Comparison of ENCODE assay signal across 15 mouse cellular contexts in the genomic region with DNA sequence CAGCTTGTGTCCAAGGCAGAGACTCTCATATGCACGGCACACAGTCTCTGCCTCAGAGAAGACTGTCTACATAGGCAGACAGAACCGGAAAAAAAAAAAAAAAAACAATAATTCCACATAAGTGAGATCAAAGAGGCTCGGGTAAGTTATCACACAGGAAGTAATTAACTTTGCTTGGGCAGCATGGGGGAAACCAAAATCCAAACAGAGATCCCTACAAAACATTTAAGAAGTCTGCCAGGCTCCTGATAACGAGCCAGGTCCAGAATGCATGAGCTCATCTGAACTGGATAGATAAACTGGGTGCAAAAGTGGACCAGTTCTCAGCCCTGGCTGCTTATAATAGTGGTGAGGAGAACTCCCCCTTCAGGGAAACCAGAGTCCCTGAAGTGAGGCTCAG.
DNase-seq lines count a peak whose midpoint lies in the region; ATAC-seq and TF ChIP-seq lines count a peak whose summit lies in the region.
"Had no signal": no experiment of that assay in that cellular context is flagged by ENCODE, and none has a peak within 500 bp of the region (broad histone marks: within the 10 kb centered on the region; RNA-seq: fewer than 3 reads in every experiment).

No protein-coding gene starts in this region.

- DNase-seq in heart, adult 11 months: no peak
- DNase-seq in G1E (ENCODE audit: low spot score): no peak
- DNase-seq in lung, postnatal 10 days: peak; percentile 74
- DNase-seq in hindbrain, embryonic 14.5 days (ENCODE audit: low spot score): no peak
- no peak for DNase-seq in layer of hippocampus, adult 9-11 months
- DNase-seq: cerebellum, postnatal 36 days; kidney, adult 11 months; spleen, adult 18-20 months had no signal

- H3K9me3 ChIP-seq in heart, embryonic 14.5 days (ENCODE audit: control insufficient read depth, low read length): no peaks in the 10 kb centered on the region
- no peaks in the 10 kb centered on the region for H3K9me3 ChIP-seq in G1E (replicated peaks)
- H3K9me3 ChIP-seq in hindbrain, embryonic 14.5 days (ENCODE audit: control insufficient read depth, low read length): no peaks in the 10 kb centered on the region
- no peaks in the 10 kb centered on the region for H3K9me3 ChIP-seq in kidney, embryonic 14.5 days (ENCODE audit: control insufficient read depth, low read length)
- H3K9me3 ChIP-seq: forebrain, embryonic 15.5 days; hindbrain, embryonic 12.5 days; midbrain, embryonic 12.5 days had no signal

- peak; percentile 59; the same call in 1 of the 2 replicates for ATAC-seq in heart, embryonic 14.5 days (ENCODE audit: insufficient number of reproducible peaks, insufficient read depth, low FRiP score, low read depth)
- ATAC-seq in G1E (ENCODE audit: extremely low read depth, insufficient number of reproducible peaks, low FRiP score, poor library complexity, severe bottlenecking): peak; percentile 30; the same call in 1 of the 2 replicates
- peak; percentile 54 for ATAC-seq in common myeloid progenitor, adult 5-6 weeks (replicated peaks; ENCODE audit: low read depth, poor library complexity, severe bottlenecking)
- ATAC-seq in hindbrain, embryonic 14.5 days (ENCODE audit: low FRiP score): no peak
- no peak for ATAC-seq in kidney, embryonic 14.5 days (ENCODE audit: low FRiP score, low TSS enrichment)
- ATAC-seq: forebrain, embryonic 15.5 days had no signal

- H3K27me3 ChIP-seq in heart, embryonic 14.5 days (ENCODE audit: control insufficient read depth, insufficient read depth, low read length): no peaks in the 10 kb centered on the region
- H3K27me3 ChIP-seq in G1E (ENCODE audit: insufficient read depth, low read length): no peaks in the 10 kb centered on the region
- no peaks in the 10 kb centered on the region; the same call in 1 of the 2 replicates for H3K27me3 ChIP-seq in hindbrain, embryonic 14.5 days (ENCODE audit: control insufficient read depth, insufficient read depth, low read length)
- H3K27me3 ChIP-seq in kidney, embryonic 14.5 days (ENCODE audit: control insufficient read depth, insufficient read depth, low read length): no peaks in the 10 kb centered on the region
- H3K27me3 ChIP-seq: forebrain, embryonic 15.5 days; hindbrain, embryonic 12.5 days; midbrain, embryonic 12.5 days had no signal

- 21% methylated on average over 4 of the region's 4 CpGs for WGBS in heart, embryonic 14.5 days
- WGBS in hindbrain, embryonic 14.5 days: 51% methylated on average over 4 of the region's 4 CpGs
- 23% methylated on average over 4 of the region's 4 CpGs for WGBS in kidney, embryonic 14.5 days

- H3K4me3 ChIP-seq in heart, embryonic 14.5 days (ENCODE audit: control insufficient read depth in 1 of 2, insufficient read depth in 1 of 2, low read depth in 1 of 2, low read length in 2 of 2): no peak overlapping the region
- no peak overlapping the region for H3K4me3 ChIP-seq in G1E (ENCODE audit: low read depth, low read length)
- H3K4me3 ChIP-seq in hindbrain, embryonic 14.5 days (replicated peaks; ENCODE audit: low read length): no peak overlapping the region
- H3K4me3 ChIP-seq in kidney, embryonic 14.5 days (ENCODE audit: low read length): no peak overlapping the region
- H3K4me3 ChIP-seq: forebrain, embryonic 15.5 days; hindbrain, embryonic 12.5 days; midbrain, embryonic 12.5 days had no signal

- H3K4me2 ChIP-seq in heart, embryonic 14.5 days (ENCODE audit: low read length): no peak overlapping the region
- no peak overlapping the region for H3K4me2 ChIP-seq in hindbrain, embryonic 14.5 days (replicated peaks)
- H3K4me2 ChIP-seq in kidney, embryonic 14.5 days (replicated peaks; ENCODE audit: low read depth, low read length): no peak overlapping the region
- H3K4me2 ChIP-seq: forebrain, embryonic 15.5 days; hindbrain, embryonic 12.5 days; midbrain, embryonic 12.5 days had no signal

- H3K4me1 ChIP-seq in heart, embryonic 14.5 days (ENCODE audit: control insufficient read depth in 2 of 2, insufficient read depth in 2 of 2, low read length in 2 of 2): peaks cover 26 to 29% of the 10 kb centered on the region in 2 experiments
- H3K4me1 ChIP-seq in G1E (ENCODE audit: insufficient read depth, low read depth, low read length): peaks cover 8% of the 10 kb centered on the region
- H3K4me1 ChIP-seq in hindbrain, embryonic 14.5 days (replicated peaks; ENCODE audit: control insufficient read depth, insufficient read depth, low read length): peaks cover 8% of the 10 kb centered on the region
- H3K4me1 ChIP-seq in kidney, embryonic 14.5 days (ENCODE audit: control insufficient read depth, insufficient read depth, low read length): peaks cover 15% of the 10 kb centered on the region; the same call in 1 of the 2 replicates

- H3K36me3 ChIP-seq in heart, embryonic 14.5 days (ENCODE audit: control insufficient read depth, insufficient read depth, low read length): no peaks in the 10 kb centered on the region
- H3K36me3 ChIP-seq in G1E (replicated peaks): peaks cover 44% of the 10 kb centered on the region
- no peaks in the 10 kb centered on the region for H3K36me3 ChIP-seq in hindbrain, embryonic 14.5 days (replicated peaks; ENCODE audit: control insufficient read depth, insufficient read depth)
- no peaks in the 10 kb centered on the region for H3K36me3 ChIP-seq in kidney, embryonic 14.5 days (ENCODE audit: control insufficient read depth, insufficient read depth, low read length)
- H3K36me3 ChIP-seq: forebrain, embryonic 15.5 days; hindbrain, embryonic 12.5 days; midbrain, embryonic 12.5 days had no signal

- peak overlapping the region; percentile 37; a peak in 2 of 4 replicates for H3K27ac ChIP-seq in heart, embryonic 14.5 days (replicated peaks in 1 of 2; ENCODE audit: control insufficient read depth in 1 of 2, insufficient read depth in 1 of 2, low read depth in 2 of 2, low read length in 2 of 2)
- H3K27ac ChIP-seq in hindbrain, embryonic 14.5 days: no peak overlapping the region
- no peak overlapping the region for H3K27ac ChIP-seq in kidney, embryonic 14.5 days (ENCODE audit: low read depth, low read length)
- H3K27ac ChIP-seq: forebrain, embryonic 15.5 days; hindbrain, embryonic 12.5 days; midbrain, embryonic 12.5 days; stomach, postnatal 0 days had no signal

- TF ChIP-seq CTCF in G1E (IDR thresholded peaks at IDR 0.05; ENCODE audit: low read depth, low read length): no peak

- H3K9ac ChIP-seq in heart, embryonic 14.5 days (ENCODE audit: low read length): no peak overlapping the region
- no peak overlapping the region for H3K9ac ChIP-seq in hindbrain, embryonic 14.5 days
- no peak overlapping the region for H3K9ac ChIP-seq in kidney, embryonic 14.5 days (ENCODE audit: low read depth, low read length)
- H3K9ac ChIP-seq: forebrain, embryonic 15.5 days; hindbrain, embryonic 12.5 days; midbrain, embryonic 12.5 days had no signal

Comparison
In these comparisons a context has a peak if more than half of its experiments do, and no peak if none do; other contexts are left out.
1. ATAC-seq: peak in heart, embryonic 14.5 days (single experiment), G1E (single experiment) and common myeloid progenitor, adult 5-6 weeks (single experiment); none in hindbrain, embryonic 14.5 days (single experiment) and kidney, embryonic 14.5 days (single experiment).
2. H3K27ac ChIP-seq: peak in heart, embryonic 14.5 days (2 of 2); none in hindbrain, embryonic 14.5 days (single experiment) and kidney, embryonic 14.5 days (single experiment).